Mouse (Mus musculus) heart, embryonic 16.5 days (tissue): ENCODE measurements around the gene Gm20388. TPM values are rescaled to one million over a fixed set of nuclear protein-coding genes. Genes with fewer than 3 reads are reported as not detected.

Experiments
- ATAC-seq: fragments of 200-750 bp; cut with Nextera tagmentation; replicated peaks from 2 replicates; pipeline ENCODE4 v1.8.0; 2017; ENCODE audit warnings: moderate number of reproducible peaks; ENCODE audit not compliant: insufficient read depth, low FRiP score; ENCODE audit errors: extremely low read depth
- H3K27ac ChIP-seq: fragments of 300-500 bp; sonication (generic); 2 replicates; pipeline ENCODE4 v1.5.1; 2014; ENCODE audit warnings: mild to moderate bottlenecking, low read length, control low read depth, moderate library complexity
- H3K27me3 ChIP-seq: fragments of 300-500 bp; sonication (generic); 2 replicates; pipeline ENCODE4 v1.6.1; 2014; ENCODE audit warnings: low read length, mixed read lengths; ENCODE audit not compliant: control insufficient read depth, insufficient read depth
- H3K36me3 ChIP-seq: fragments of 300-500 bp; sonication (generic); 2 replicates; pipeline ENCODE4 v1.6.1; 2014; ENCODE audit not compliant: control insufficient read depth, insufficient read depth
- H3K4me1 ChIP-seq: fragments of 300-500 bp; sonication (generic); 2 replicates; pipeline ENCODE4 v1.6.1; 2014; ENCODE audit warnings: low read length, mixed read lengths; ENCODE audit not compliant: control insufficient read depth, insufficient read depth
- H3K4me2 ChIP-seq: fragments of 300-500 bp; sonication (generic); 2 replicates; pipeline ENCODE4 v1.6.1; 2014; ENCODE audit warnings: low read depth, mild to moderate bottlenecking, control low read depth, low read length
- H3K4me3 ChIP-seq: fragments of 300-500 bp; sonication (generic); 2 replicates; pipeline ENCODE4 v1.5.1; 2014; ENCODE audit warnings: mild to moderate bottlenecking, control low read depth, low read length
- H3K9ac ChIP-seq: fragments of 300-500 bp; sonication (generic); 2 replicates; pipeline ENCODE4 v1.6.1; 2014; ENCODE audit warnings: low read length, control low read depth
- H3K9me3 ChIP-seq: fragments of 300-500 bp; sonication (generic); replicated peaks from 2 replicates; pipeline ENCODE4 v1.6.1; 2016; ENCODE audit warnings: low read length; ENCODE audit not compliant: control insufficient read depth
- WGBS: fragments of 180-500 bp; shearing (Covaris S2); extraction: QIAGEN DNeasy Blood & Tissue Kit; methylation state at CpG from one replicate; pipeline ENCODE4 v1.1.7; 2014; 5-methylcytosine and 5-hydroxymethylcytosine counted together
- polyA plus RNA-seq: library from polyadenylated mRNA; unstranded; fragments of >200 nt; fragmentation: Nextera tagmentation; extraction: Ambion mirVana; gene quantifications from 2 replicates; pipeline ENCODE4 v1.2.1, GENCODE M21; 2015

The Gm20388 gene
- polyA plus RNA-seq, 1 experiment from 2014 or later: 4.5 TPM

- Histone ChIP-seq H3K36me3 (no peaks in the 10 kb centered on the region), H3K4me2 (no peak overlapping the region), H3K27me3 (peaks cover 19% of the 10 kb centered on the region), H3K4me1 (peaks cover 8% of the 10 kb centered on the region), H3K9me3 (no peaks in the 10 kb centered on the region), H3K27ac (no peak overlapping the region), H3K9ac (no peak overlapping the region), H3K4me3 (no peak overlapping the region)
- WGBS: 36% methylated on average over 10 of the region's 10 CpGs
- ATAC-seq: peak; percentile 37
These were observed 1036.6 kb downstream of the Gm20388 start for GRCm38 (mm10) chr8:120947240-120947639.

- Histone ChIP-seq H3K4me3 (no peak overlapping the region), H3K9ac (no peak overlapping the region), H3K9me3 (no peaks in the 10 kb centered on the region), H3K4me2 (no peak overlapping the region), H3K4me1 (peaks cover 8% of the 10 kb centered on the region), H3K36me3 (no peaks in the 10 kb centered on the region), H3K27ac (no peak overlapping the region), H3K27me3 (peaks cover 19% of the 10 kb centered on the region)
- 54% methylated on average over 4 of the region's 4 CpGs for WGBS
- no peak for ATAC-seq
These were observed 1037.5 kb downstream of the Gm20388 start for GRCm38 (mm10) chr8:120948050-120948595.

- H3K4me3 ChIP-seq: 0 out of 2 replicates have a peak overlapping the region, but pooled peaks have one; percentile 16
- H3K27me3 ChIP-seq: peaks cover 19% of the 10 kb centered on the region
- no peak overlapping the region for H3K27ac ChIP-seq
- no peaks in the 10 kb centered on the region for H3K9me3 ChIP-seq
- 46% methylated on average over 25 of the region's 25 CpGs for WGBS
- H3K9ac ChIP-seq: no peak overlapping the region
- no peak for ATAC-seq
- peaks cover 8% of the 10 kb centered on the region for H3K4me1 ChIP-seq
- no peaks in the 10 kb centered on the region for H3K36me3 ChIP-seq
- peak overlapping the region; percentile 42 for H3K4me2 ChIP-seq
These were observed 1038.2 kb downstream of the Gm20388 start for GRCm38 (mm10) chr8:120948620-120949491.

- Histone ChIP-seq H3K9ac (no peak overlapping the region), H3K4me1 (peaks cover 8% of the 10 kb centered on the region), H3K4me2 (no peak overlapping the region), H3K27ac (no peak overlapping the region), H3K27me3 (peaks cover 19% of the 10 kb centered on the region), H3K9me3 (no peaks in the 10 kb centered on the region), H3K4me3 (no peak overlapping the region), H3K36me3 (no peaks in the 10 kb centered on the region)
- no peak for ATAC-seq
- 61% methylated on average over 16 of the region's 16 CpGs for WGBS
These were observed 1040.1 kb downstream of the Gm20388 start for GRCm38 (mm10) chr8:120950674-120951218.

- no peaks in the 10 kb centered on the region for H3K36me3 ChIP-seq
- H3K4me3 ChIP-seq: no peak overlapping the region
- no peak overlapping the region for H3K27ac ChIP-seq
- 61% methylated on average over 8 of the region's 8 CpGs for WGBS
- peaks cover 30% of the 10 kb centered on the region for H3K27me3 ChIP-seq
- H3K9ac ChIP-seq: no peak overlapping the region
- no peak overlapping the region for H3K4me2 ChIP-seq
- no peak for ATAC-seq
- no peaks in the 10 kb centered on the region; the same call in 1 of the 2 replicates for H3K9me3 ChIP-seq
- H3K4me1 ChIP-seq: no peaks in the 10 kb centered on the region
These were observed 1048.8 kb downstream of the Gm20388 start for GRCm38 (mm10) chr8:120959470-120959891.

- ATAC-seq: no peak
- WGBS: 86% methylated on average over 5 of the region's 5 CpGs
- H3K27me3 ChIP-seq: peaks cover 40% of the 10 kb centered on the region
- no peak overlapping the region for H3K27ac ChIP-seq
- no peak overlapping the region for H3K4me2 ChIP-seq
- H3K9ac ChIP-seq: no peak overlapping the region
- H3K36me3 ChIP-seq: no peaks in the 10 kb centered on the region
- H3K4me1 ChIP-seq: no peaks in the 10 kb centered on the region
- H3K4me3 ChIP-seq: no peak overlapping the region
- H3K9me3 ChIP-seq: no peaks in the 10 kb centered on the region; the same call in 1 of the 2 replicates
These were observed 1052.2 kb downstream of the Gm20388 start for GRCm38 (mm10) chr8:120962606-120963380.

GRCm38 (mm10) chr8:120966557-120966956 is 1055.9 kb downstream of the Gm20388 start:
- Histone ChIP-seq H3K9ac (no peak overlapping the region), H3K4me1 (peaks cover 1% of the 10 kb centered on the region), H3K4me2 (no peak overlapping the region), H3K4me3 (no peak overlapping the region), H3K36me3 (no peaks in the 10 kb centered on the region), H3K9me3 (no peaks in the 10 kb centered on the region; the same call in 1 of the 2 replicates), H3K27me3 (peaks cover 40% of the 10 kb centered on the region), H3K27ac (no peak overlapping the region)
- ATAC-seq: no peak
- 28% methylated on average over 3 of the region's 3 CpGs for WGBS

GRCm38 (mm10) chr8:120968308-120968707 is 1057.7 kb downstream of the Gm20388 start:
- peaks cover 16% of the 10 kb centered on the region for H3K4me1 ChIP-seq
- no peak overlapping the region for H3K27ac ChIP-seq
- no peak overlapping the region for H3K9ac ChIP-seq
- H3K4me3 ChIP-seq: no peak overlapping the region
- peaks cover 47% of the 10 kb centered on the region for H3K27me3 ChIP-seq
- H3K36me3 ChIP-seq: no peaks in the 10 kb centered on the region
- H3K9me3 ChIP-seq: no peaks in the 10 kb centered on the region; the same call in 1 of the 2 replicates
- WGBS: 38% methylated on average over 6 of the region's 6 CpGs
- ATAC-seq: no peak
- H3K4me2 ChIP-seq: no peak overlapping the region
